Mouse (Mus musculus) liver, embryonic 11.5 days (tissue): ENCODE measurements around the gene Ttc17. TPM values are rescaled to one million over a fixed set of nuclear protein-coding genes. Genes with fewer than 3 reads are reported as not detected.
"Not testable (repeated sequence)": the region's sequence is repeated elsewhere in the genome, so short reads cannot be mapped to it uniquely, and the experiment has no call there.

Experiments
- ATAC-seq: fragments of 200-750 bp; cut with Nextera tagmentation; replicated peaks from 2 replicates; pipeline ENCODE4 v1.8.0; 2017; ENCODE audit warnings: moderate number of reproducible peaks, mild to moderate bottlenecking, moderate TSS enrichment, moderate library complexity; ENCODE audit not compliant: low FRiP score
- DNase-seq: peaks from one replicate; pipeline ENCODE4 v3.0.0-alpha.2; 2017; ENCODE audit warnings: low spot score
- H3K27ac ChIP-seq: fragments of 300-500 bp; sonication (generic); 2 replicates; pipeline ENCODE4 v1.5.1; 2014; ENCODE audit warnings: mild to moderate bottlenecking, low read depth, low read length, control low read depth
- H3K27me3 ChIP-seq: fragments of 300-500 bp; sonication (generic); replicated peaks from 2 replicates; pipeline ENCODE4 v1.6.1; 2014; ENCODE audit warnings: low read length, mixed read lengths; ENCODE audit not compliant: control insufficient read depth, insufficient read depth
- H3K36me3 ChIP-seq: fragments of 300-500 bp; sonication (generic); 2 replicates; pipeline ENCODE4 v1.6.1; 2014; ENCODE audit warnings: mild to moderate bottlenecking, low read length, moderate library complexity, mixed read lengths; ENCODE audit not compliant: control insufficient read depth, insufficient read depth
- H3K4me1 ChIP-seq: fragments of 300-500 bp; sonication (generic); replicated peaks from 2 replicates; pipeline ENCODE4 v1.6.1; 2014; ENCODE audit warnings: low read length, mixed read lengths; ENCODE audit not compliant: control insufficient read depth, insufficient read depth
- H3K4me2 ChIP-seq: fragments of 300-500 bp; sonication (generic); 2 replicates; pipeline ENCODE4 v1.6.1; 2014; ENCODE audit warnings: mild to moderate bottlenecking, control low read depth, moderate library complexity
- H3K4me3 ChIP-seq: fragments of 300-500 bp; sonication (generic); 2 replicates; pipeline ENCODE4 v1.5.1; 2014; ENCODE audit warnings: low read depth, low read length, control low read depth
- H3K9ac ChIP-seq: fragments of 300-500 bp; sonication (generic); 2 replicates; pipeline ENCODE4 v1.6.1; 2014; ENCODE audit warnings: low read depth, low read length, control low read depth
- H3K9me3 ChIP-seq: fragments of 300-500 bp; sonication (generic); 2 replicates; pipeline ENCODE4 v1.6.1; 2016; ENCODE audit warnings: low read length, inconsistent platforms, mixed read lengths; ENCODE audit not compliant: control insufficient read depth
- WGBS: fragments of 180-500 bp; shearing (Covaris S2); extraction: QIAGEN DNeasy Blood & Tissue Kit; methylation state at CpG from one replicate; pipeline ENCODE4 v1.1.7; 2014; 5-methylcytosine and 5-hydroxymethylcytosine counted together
- polyA plus RNA-seq: library from polyadenylated mRNA; unstranded; fragments of >200 nt; fragmentation: Nextera tagmentation; extraction: Ambion mirVana; gene quantifications from 2 replicates; pipeline ENCODE4 v1.2.1, GENCODE M21; 2014

The Ttc17 gene
- polyA plus RNA-seq, 1 experiment from 2014 or later = 10.8 TPM

DNA sequence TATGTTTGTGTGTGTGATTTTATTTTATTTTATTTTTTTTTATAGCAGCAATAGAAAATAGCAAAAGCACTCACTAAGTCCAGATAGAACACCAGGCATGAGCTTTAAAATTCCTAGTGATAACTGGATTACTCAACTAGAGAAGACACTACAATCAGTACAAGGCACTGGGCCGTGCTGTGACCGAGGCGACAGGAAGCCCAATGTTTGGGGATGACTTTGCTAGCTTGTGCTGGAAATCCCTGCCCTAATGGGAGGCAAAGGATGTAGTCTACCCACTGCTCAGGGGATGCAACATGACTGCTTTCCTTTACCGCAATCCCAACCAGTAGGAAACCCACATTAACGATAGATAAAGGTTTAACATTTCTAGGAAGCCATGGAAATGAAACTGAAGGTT, 10.2 kb downstream of the Ttc17 start:
- H3K9ac ChIP-seq = no peak overlapping the region
- peaks cover 3% of the 10 kb centered on the region; the same call in 1 of the 2 replicates for H3K36me3 ChIP-seq
- H3K4me1 ChIP-seq = peaks cover 6% of the 10 kb centered on the region; the same call in 1 of the 2 replicates
- H3K27me3 ChIP-seq = no peaks in the 10 kb centered on the region
- DNase-seq (no peak), ATAC-seq (no peak)
- no peaks in the 10 kb centered on the region for H3K9me3 ChIP-seq
- H3K27ac ChIP-seq = no peak overlapping the region
- WGBS = 78% methylated on average over 5 of the region's 5 CpGs
- H3K4me3 ChIP-seq = no peak overlapping the region
- no peak overlapping the region for H3K4me2 ChIP-seq

DNA sequence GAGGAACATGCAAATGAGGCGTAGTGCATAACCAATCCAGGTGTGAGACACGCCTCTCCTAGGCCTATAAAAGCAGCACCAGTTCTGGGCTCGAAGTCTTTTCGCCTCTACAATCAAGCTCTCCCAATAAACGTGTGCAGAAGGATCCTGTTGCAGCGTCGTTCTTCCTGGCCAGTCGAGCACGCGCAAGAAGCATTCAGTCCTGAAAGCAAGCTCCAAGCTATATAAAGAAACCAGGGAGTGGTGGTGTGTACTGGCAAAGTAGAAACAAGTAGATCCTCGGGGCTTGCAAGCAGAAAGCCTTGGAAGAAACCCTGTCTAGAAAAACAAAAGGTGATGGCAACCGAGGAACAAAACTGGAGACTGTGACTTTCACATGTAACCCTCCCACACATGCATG, 15.4 kb downstream of the Ttc17 start:
- not testable (repeated sequence) for H3K9me3 ChIP-seq, H3K27me3 ChIP-seq, H3K9ac ChIP-seq, ATAC-seq, H3K36me3 ChIP-seq, H3K27ac ChIP-seq, H3K4me1 ChIP-seq, H3K4me2 ChIP-seq, H3K4me3 ChIP-seq, DNase-seq
- 90% methylated on average over 10 of the region's 12 CpGs for WGBS

- peaks cover 3% of the 10 kb centered on the region; the same call in 1 of the 2 replicates for H3K36me3 ChIP-seq
- ATAC-seq (no peak; the same call in 1 of the 2 replicates), DNase-seq (no peak)
- no peak overlapping the region for H3K9ac ChIP-seq
- no peaks in the 10 kb centered on the region for H3K27me3 ChIP-seq
- no peaks in the 10 kb centered on the region for H3K9me3 ChIP-seq
- WGBS = 45% methylated on average over 9 of the region's 9 CpGs
- no peak overlapping the region for H3K27ac ChIP-seq
- no peak overlapping the region for H3K4me2 ChIP-seq
- H3K4me1 ChIP-seq = no peaks in the 10 kb centered on the region
- H3K4me3 ChIP-seq = no peak overlapping the region
Measured at GRCm38 (mm10) chr2:94389000-94389399, 17.5 kb downstream of the Ttc17 start.

GRCm38 (mm10) chr2:94387846-94388245, 18.6 kb downstream of the Ttc17 start:
- ATAC-seq = no peak
- H3K27ac ChIP-seq = no peak overlapping the region
- H3K36me3 ChIP-seq = peaks cover 3% of the 10 kb centered on the region; the same call in 1 of the 2 replicates

DNA sequence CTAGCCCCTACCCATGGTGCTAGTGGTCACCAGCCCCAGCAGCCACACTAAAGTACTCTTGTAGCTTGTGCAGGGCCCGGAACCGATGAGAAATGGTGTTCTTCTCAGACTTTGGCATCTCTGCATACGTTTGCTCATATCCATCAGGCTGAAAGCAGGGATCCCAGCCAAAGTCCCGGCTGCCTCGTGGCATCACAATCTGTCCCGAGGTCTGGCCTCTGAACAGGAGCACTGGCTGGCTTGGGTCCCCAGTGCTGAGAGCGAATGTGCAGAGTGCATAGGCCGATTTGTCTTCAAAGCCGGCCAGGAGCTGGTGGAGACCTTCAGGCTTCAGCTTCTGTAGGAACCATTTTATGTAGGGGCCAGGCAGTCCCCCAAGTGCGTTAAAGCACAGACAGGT, 22.0 kb downstream of the Ttc17 start:
- not testable (repeated sequence) for H3K4me2 ChIP-seq, H3K27ac ChIP-seq, H3K9ac ChIP-seq, H3K4me1 ChIP-seq, DNase-seq, H3K9me3 ChIP-seq, ATAC-seq, H3K4me3 ChIP-seq, H3K36me3 ChIP-seq, H3K27me3 ChIP-seq
- 93% methylated on average over 10 of the region's 10 CpGs for WGBS

More at GRCm38 (mm10) chr2:94387846-94388245, 18.6 kb downstream of the Ttc17 start:
- no peaks in the 10 kb centered on the region for H3K9me3 ChIP-seq
- no peak overlapping the region for H3K4me2 ChIP-seq
- no peaks in the 10 kb centered on the region for H3K4me1 ChIP-seq
- WGBS = 88% methylated on average over 5 of the region's 5 CpGs
- H3K9ac ChIP-seq = no peak overlapping the region
- H3K4me3 ChIP-seq = no peak overlapping the region
- H3K27me3 ChIP-seq = no peaks in the 10 kb centered on the region
- no peak for DNase-seq

DNA sequence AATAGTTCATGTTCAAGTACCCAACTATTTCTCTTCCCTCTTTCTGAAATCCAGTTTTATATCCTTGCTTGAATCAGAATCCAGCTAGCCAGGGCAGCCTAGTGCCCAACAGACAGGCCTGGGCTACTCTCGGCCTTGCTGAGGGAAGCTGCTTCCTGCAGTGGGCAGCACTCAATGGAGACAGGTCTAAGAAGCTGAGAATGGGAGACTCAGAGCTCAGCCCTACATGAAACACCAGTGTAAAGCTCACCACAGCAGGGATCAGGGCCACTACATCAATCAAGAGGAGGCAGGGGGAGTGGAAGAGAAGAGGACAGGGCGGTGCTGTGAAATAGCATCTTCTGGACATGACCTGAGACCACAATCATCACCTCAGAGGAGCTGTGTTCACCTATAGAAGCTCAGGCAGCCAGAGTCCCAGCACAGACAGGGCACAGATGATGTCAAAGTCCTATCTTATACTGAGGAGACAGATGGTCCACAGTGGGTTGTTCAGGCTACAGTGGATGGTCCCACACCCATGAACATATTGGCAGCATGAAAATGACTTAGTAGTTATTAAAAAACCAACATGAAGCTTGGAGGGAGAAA, 25.3 kb downstream of the Ttc17 start:
- 77% methylated on average over 2 of the region's 2 CpGs for WGBS
- H3K4me3 ChIP-seq = no peak overlapping the region
- H3K4me2 ChIP-seq = no peak overlapping the region
- ATAC-seq (no peak), DNase-seq (no peak)
- H3K27ac ChIP-seq = no peak overlapping the region
- H3K36me3 ChIP-seq = peaks cover 2% of the 10 kb centered on the region; the same call in 1 of the 2 replicates
- H3K9ac ChIP-seq = no peak overlapping the region
- no peaks in the 10 kb centered on the region for H3K27me3 ChIP-seq
- no peaks in the 10 kb centered on the region for H3K4me1 ChIP-seq
- no peaks in the 10 kb centered on the region for H3K9me3 ChIP-seq

DNA sequence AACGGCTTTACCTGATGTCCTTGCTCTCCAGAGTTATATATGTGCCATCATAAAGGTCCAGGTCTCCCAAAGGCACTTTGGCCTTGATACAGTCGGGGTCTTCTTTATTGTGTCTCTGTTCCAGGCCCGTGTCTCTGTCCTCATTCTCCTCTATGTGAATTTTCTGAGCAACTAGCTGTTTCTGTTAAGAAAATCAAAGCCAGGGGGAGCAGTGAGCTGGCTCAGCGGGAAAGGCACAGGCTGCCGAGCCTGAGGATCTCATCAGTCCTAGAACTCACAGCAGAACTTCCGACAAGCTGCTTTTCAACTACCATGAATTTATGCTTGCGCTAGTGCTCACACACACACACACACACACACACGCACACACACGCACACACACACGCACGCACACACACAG, 27.8 kb downstream of the Ttc17 start:
- WGBS = 89% methylated on average over 11 of the region's 11 CpGs
- H3K36me3 ChIP-seq = peaks cover 11% of the 10 kb centered on the region; the same call in 1 of the 2 replicates
- H3K4me1 ChIP-seq = no peaks in the 10 kb centered on the region
- H3K9me3 ChIP-seq = no peaks in the 10 kb centered on the region
- DNase-seq (no peak), ATAC-seq (no peak)
- H3K4me2 ChIP-seq = no peak overlapping the region
- H3K4me3 ChIP-seq = no peak overlapping the region
- no peaks in the 10 kb centered on the region for H3K27me3 ChIP-seq
- no peak overlapping the region for H3K9ac ChIP-seq
- H3K27ac ChIP-seq = no peak overlapping the region

DNA sequence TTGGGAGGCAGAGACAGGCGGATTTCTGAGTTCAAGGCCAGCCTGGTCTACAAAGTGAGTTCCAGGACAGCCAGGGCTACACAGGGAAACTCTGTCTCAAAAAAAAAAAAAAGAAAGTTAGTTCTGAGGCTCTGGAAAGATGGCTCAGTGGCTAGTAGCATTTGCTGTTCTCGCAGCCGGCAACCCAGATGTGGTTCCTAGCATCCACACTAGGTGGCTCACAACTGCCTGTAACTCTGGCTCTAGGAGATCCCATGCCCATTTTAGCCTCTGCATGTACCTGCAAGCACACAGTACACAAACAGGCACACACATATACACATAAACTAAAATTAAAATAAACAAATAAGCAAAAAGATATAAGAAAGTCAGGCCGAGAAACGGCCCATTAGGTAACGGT, 35.4 kb downstream of the Ttc17 start:
- 91% methylated on average over 6 of the region's 6 CpGs for WGBS
- DNase-seq = no peak

DNA sequence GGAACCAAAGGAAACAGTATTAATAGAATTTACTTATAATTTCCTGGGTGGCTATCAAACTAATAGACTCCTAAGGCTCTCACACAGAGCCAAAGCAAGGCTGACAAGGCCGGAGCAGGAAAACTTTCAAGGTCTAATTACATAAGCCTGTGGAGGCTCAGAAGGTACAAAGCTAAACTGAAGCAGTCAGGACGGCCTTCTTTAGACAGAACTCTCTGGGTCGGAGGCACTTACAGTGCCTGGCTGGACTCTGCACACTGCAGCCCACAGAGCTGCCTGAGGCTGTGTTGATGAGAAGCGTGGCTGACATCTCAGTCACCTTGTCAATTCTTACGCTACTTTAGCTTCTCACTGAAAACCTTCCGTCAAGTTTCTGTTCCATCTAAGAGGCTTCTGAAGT, 42.7 kb downstream of the Ttc17 start:
- Histone ChIP-seq H3K9ac (no peak overlapping the region), H3K27ac (no peak overlapping the region), H3K27me3 (no peaks in the 10 kb centered on the region), H3K36me3 (peaks cover 28% of the 10 kb centered on the region), H3K4me2 (no peak overlapping the region), H3K4me3 (no peak overlapping the region), H3K9me3 (no peaks in the 10 kb centered on the region), H3K4me1 (no peaks in the 10 kb centered on the region)
- 95% methylated on average over 6 of the region's 6 CpGs for WGBS
- DNase-seq = no peak
- ATAC-seq = no peak

More for the DNA sequence above, 35.4 kb downstream of the Ttc17 start:
- H3K27ac ChIP-seq = no peak overlapping the region
- H3K4me1 ChIP-seq = no peaks in the 10 kb centered on the region
- peaks cover 14% of the 10 kb centered on the region for H3K36me3 ChIP-seq
- no peaks in the 10 kb centered on the region for H3K9me3 ChIP-seq
- no peak overlapping the region for H3K4me3 ChIP-seq
- H3K4me2 ChIP-seq = no peak overlapping the region
- no peak overlapping the region for H3K9ac ChIP-seq
- no peaks in the 10 kb centered on the region for H3K27me3 ChIP-seq
- no peak for ATAC-seq
